Mouse (Mus musculus) thymus, adult 2 months (tissue): ENCODE data around the gene Phpt1. TPM values are rescaled to one million over a fixed set of nuclear protein-coding genes. Genes with fewer than 3 reads are reported as not detected.
A peak's percentile ranks its signal among the peaks of the same experiment; 100 is the strongest.

Experiments
- DNase-seq: peaks from one replicate; pipeline ENCODE4 v3.0.0; 2021
- H3K27ac ChIP-seq: fragments of 200-500 bp; 2 replicates; pipeline ENCODE4 v1.5.1; 2012; ENCODE audit warnings: low read length, control low read depth; ENCODE audit not compliant: control insufficient read depth, insufficient read depth
- H3K27me3 ChIP-seq: fragments of 200-500 bp; 2 replicates; pipeline ENCODE4 v1.6.1; 2012; ENCODE audit warnings: mild to moderate bottlenecking, low read length, moderate library complexity, mixed read lengths; ENCODE audit not compliant: control insufficient read depth, insufficient read depth
- H3K36me3 ChIP-seq: fragments of 200-500 bp; 2 replicates; pipeline ENCODE4 v1.6.1; 2012; ENCODE audit warnings: mild to moderate bottlenecking, low read length, moderate library complexity; ENCODE audit not compliant: control insufficient read depth, insufficient read depth
- H3K4me1 ChIP-seq: fragments of 200-500 bp; replicated peaks from 2 replicates; pipeline ENCODE4 v1.6.1; 2012; ENCODE audit warnings: low read length; ENCODE audit not compliant: control insufficient read depth, insufficient read depth
- H3K4me3 ChIP-seq: fragments of 200-500 bp; 2 replicates; pipeline ENCODE4 v1.5.1; 2012; ENCODE audit warnings: mild to moderate bottlenecking, low read length, control low read depth, moderate library complexity; ENCODE audit not compliant: control insufficient read depth, insufficient read depth
- CTCF ChIP-seq: fragments of 200-500 bp; IDR thresholded peaks from 2 replicates; pipeline ENCODE4 v1.5.1; 2012; ENCODE audit warnings: mild to moderate bottlenecking, control low read depth, low read length, moderate library complexity, borderline replicate concordance; ENCODE audit not compliant: control insufficient read depth, poor library complexity, insufficient read depth; ENCODE audit errors: extremely low read depth
- POLR2A ChIP-seq: fragments of 200-500 bp; IDR thresholded peaks from 2 replicates; pipeline ENCODE4 v1.6.1; 2012; ENCODE audit warnings: mild to moderate bottlenecking, low read length, control low read depth, moderate library complexity; ENCODE audit not compliant: control insufficient read depth, poor library complexity, insufficient read depth; ENCODE audit errors: extremely low read depth
- WGBS: fragments of 180-500 bp; shearing (Covaris S2); methylation state at CpG from one replicate; pipeline ENCODE4 v1.1.7; 2018; 5-methylcytosine and 5-hydroxymethylcytosine counted together
- polyA plus RNA-seq: library from polyadenylated mRNA; depleted of rRNA; stranded (reverse); fragments of >200 nt; gene quantifications from 2 replicates; pipeline ENCODE4 v1.2.3, GENCODE M21; 2012; rRNA removed

Gene Phpt1
- polyA plus RNA-seq, result 73.6 and 94.7 TPM in 2 replicates

- no peaks in the 10 kb centered on the region for H3K36me3 ChIP-seq
- DNase-seq, result peak; percentile 97
- WGBS, result under 1% methylated on average over 45 of the region's 45 CpGs
- TF ChIP-seq CTCF, result 0 out of 2 replicates have a peak, but pooled peaks have one; percentile 63
- TF ChIP-seq POLR2A, result no peak; the same call in none of the 2 replicates
- peaks cover 27% of the 10 kb centered on the region for H3K27me3 ChIP-seq
- H3K4me1 ChIP-seq, result peaks cover 41% of the 10 kb centered on the region
- H3K4me3 ChIP-seq, result peak within 1 kb of the TSS; percentile 80
- H3K27ac ChIP-seq, result peak within 1 kb of the TSS; percentile 91
Observed at GRCm38 (mm10) chr2:25574579-25575431, at the start of gene Phpt1, which contains the start of gene Mamdc4. Gene Phpt1 (minus strand): TSS chr2:25575224. Gene Mamdc4 (minus strand): TSS chr2:25574845.

DNA sequence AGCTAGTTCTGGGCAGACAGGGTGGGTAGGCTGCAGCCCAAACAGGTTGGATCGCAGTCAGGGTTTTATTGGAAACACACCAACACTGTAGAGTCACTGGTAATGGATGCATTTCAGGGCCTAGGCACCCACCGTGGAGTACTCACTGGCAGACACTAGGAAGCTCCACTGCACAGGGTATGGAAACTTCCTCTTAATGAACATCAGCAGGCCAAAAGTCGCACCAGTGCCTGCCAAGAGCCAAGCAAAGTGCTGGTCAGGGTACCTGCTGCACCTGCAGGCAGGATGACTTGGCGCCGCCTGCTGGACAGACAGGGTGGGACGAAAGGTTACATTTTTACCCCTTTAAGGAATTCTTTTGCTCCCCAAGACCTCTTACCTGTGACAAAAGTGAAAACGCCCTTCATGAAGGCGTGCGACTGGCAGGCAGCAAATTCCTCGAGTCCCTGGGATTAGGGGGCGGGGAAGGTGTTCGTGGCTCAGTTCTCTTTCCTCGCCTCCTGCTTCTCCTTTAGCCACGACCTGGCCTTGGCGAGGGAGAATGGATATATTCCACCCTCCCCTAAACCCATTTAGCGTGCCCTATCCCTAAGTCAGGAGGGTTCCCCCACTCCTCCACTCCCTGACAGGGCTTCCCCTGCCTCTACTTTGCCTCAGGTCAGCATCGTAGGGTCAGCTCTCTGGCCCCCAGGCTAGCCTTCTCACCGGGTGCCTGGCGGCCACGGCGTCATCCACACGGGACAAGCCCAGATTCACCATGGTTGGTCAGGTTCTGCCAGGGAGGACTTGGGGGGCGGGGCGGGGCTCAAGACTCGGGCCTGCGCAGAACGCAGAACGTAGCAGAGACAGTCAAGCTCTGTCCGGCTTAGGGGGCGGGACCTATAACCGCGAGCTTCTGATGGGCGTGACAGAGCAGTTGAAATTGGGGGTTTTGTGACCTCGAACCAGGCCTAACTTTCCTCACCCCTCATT, 46.5 kb upstream of the Phpt1 start, which contains the start of gene Tmem141:
TSS of gene Tmem141 (minus strand) at position 777 of the 972 bp plus-strand sequence.
- WGBS, result 22% methylated on average over 34 of the region's 34 CpGs
- Histone ChIP-seq H3K4me1 (peaks cover 17% of the 10 kb centered on the region), H3K4me3 (no peak within 1 kb of the TSS), H3K27me3 (no peaks in the 10 kb centered on the region; the same call in 1 of the 2 replicates), H3K36me3 (no peaks in the 10 kb centered on the region), H3K27ac (no peak within 1 kb of the TSS)
- peak; percentile 69 for DNase-seq
- TF ChIP-seq CTCF (peak; percentile 79), POLR2A (no peak)

- H3K27ac ChIP-seq, result no peak overlapping the region
- no peak overlapping the region for H3K4me3 ChIP-seq
- 41% methylated on average over 4 of the region's 4 CpGs for WGBS
Observed at GRCm38 (mm10) chr2:25620852-25621228, 45.8 kb upstream of the Phpt1 start.

GRCm38 (mm10) chr2:25620386-25620785, 45.4 kb upstream of the Phpt1 start:
- DNase-seq, result no peak
- peaks cover 17% of the 10 kb centered on the region for H3K4me1 ChIP-seq
- no peak overlapping the region for H3K4me3 ChIP-seq
- H3K36me3 ChIP-seq, result no peaks in the 10 kb centered on the region
- H3K27me3 ChIP-seq, result no peaks in the 10 kb centered on the region; the same call in 1 of the 2 replicates
- 4% methylated on average over 6 of the region's 6 CpGs for WGBS
- no peak overlapping the region for H3K27ac ChIP-seq
- no peak for TF ChIP-seq CTCF
- no peak for TF ChIP-seq POLR2A

More at GRCm38 (mm10) chr2:25620852-25621228, 45.8 kb upstream of the Phpt1 start:
- DNase-seq, result no peak
- peaks cover 17% of the 10 kb centered on the region for H3K4me1 ChIP-seq
- TF ChIP-seq CTCF (no peak), POLR2A (no peak)
- no peaks in the 10 kb centered on the region for H3K36me3 ChIP-seq
- H3K27me3 ChIP-seq, result no peaks in the 10 kb centered on the region; the same call in 1 of the 2 replicates

GRCm38 (mm10) chr2:25617578-25617977, 42.6 kb upstream of the Phpt1 start, which contains the start of gene Ccdc183:
Gene Ccdc183 (minus strand): TSS chr2:25617678.
- no peak for DNase-seq
- Histone ChIP-seq H3K4me1 (peaks cover 17% of the 10 kb centered on the region), H3K27ac (no peak within 1 kb of the TSS), H3K4me3 (no peak within 1 kb of the TSS), H3K27me3 (no peaks in the 10 kb centered on the region; the same call in 1 of the 2 replicates), H3K36me3 (no peaks in the 10 kb centered on the region)
- 98% methylated on average over 3 of the region's 3 CpGs for WGBS
- TF ChIP-seq CTCF (no peak), POLR2A (no peak)
